Mouse (Mus musculus): ENCODE data around the gene Stx1b. TPM values are rescaled to one million over a fixed set of nuclear protein-coding genes. Genes with fewer than 3 reads are reported as not detected.
A peak's percentile ranks its signal among the peaks of the same experiment; 100 is the strongest.

Gene Stx1b
- polyA plus RNA-seq, 1 experiment: 2.4 TPM

DNA sequence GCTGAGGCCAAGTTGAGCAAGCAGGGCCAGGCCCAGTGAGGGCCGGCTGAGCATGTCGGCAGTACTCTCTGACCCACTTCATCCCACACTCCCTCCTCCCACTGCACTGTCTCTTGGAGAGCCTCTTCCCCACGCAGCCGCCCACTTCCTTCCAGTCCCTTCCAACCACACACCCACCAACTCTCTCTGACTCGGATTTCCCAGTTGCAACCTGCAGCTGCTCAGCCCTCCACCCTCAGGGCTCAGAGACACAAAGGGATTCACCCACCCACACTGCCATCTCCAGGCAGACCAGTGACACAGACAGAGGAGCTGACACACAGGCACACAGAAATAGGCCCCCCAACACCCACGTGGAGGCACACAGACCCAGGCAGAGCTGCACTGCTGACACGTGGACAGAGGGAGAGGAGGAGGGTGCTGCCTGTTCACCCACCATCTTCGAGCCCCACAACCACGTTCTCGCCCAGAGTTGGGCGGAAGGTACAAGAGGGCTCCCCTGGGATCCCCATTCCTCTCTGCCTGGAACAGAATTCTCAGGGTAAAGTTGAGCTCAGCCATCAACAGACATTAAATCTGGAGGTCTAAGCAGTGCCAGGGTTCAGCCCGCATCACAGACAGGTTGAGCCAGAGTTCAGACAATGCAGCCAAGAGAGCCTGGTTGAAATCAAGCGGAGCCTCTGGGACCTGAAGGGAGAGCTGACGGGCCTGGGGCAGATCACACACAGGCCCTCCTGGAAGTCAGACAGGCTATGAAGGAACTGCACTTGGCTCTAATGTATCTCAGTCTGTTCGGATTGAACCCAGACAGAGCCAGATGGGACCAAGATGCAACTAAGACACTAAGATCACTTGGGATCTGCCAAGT is 8.2 kb downstream of the Stx1b start:
- WGBS: 49% methylated on average over 15 of the region's 15 CpGs
- peak; percentile 59 for DNase-seq

GRCm38 (mm10) chr7:127815116-127815665 is 9.2 kb downstream of the Stx1b start:
- TF ChIP-seq CTCF (conservative IDR thresholded peaks at IDR 0.05; ENCODE audit: insufficient read depth, insufficient read length, low read depth, low read length) (no peak), POLR2A (IDR thresholded peaks at IDR 0.05; ENCODE audit: low read depth, low read length) (no peak)
- no peak for DNase-seq
- no peaks in the 10 kb centered on the region for H3K4me1 ChIP-seq (ENCODE audit: control insufficient read depth, insufficient read depth, low read length)
- WGBS: 82% methylated on average over 15 of the region's 15 CpGs
- H3K27me3 ChIP-seq (replicated peaks; ENCODE audit: control insufficient read depth, insufficient read depth, low read length): no peaks in the 10 kb centered on the region
- H3K27ac ChIP-seq (ENCODE audit: insufficient read depth, low read depth, low read length): no peak overlapping the region
- no peaks in the 10 kb centered on the region for H3K36me3 ChIP-seq (ENCODE audit: control insufficient read depth, insufficient read depth, low read length)
- no peak overlapping the region for H3K4me3 ChIP-seq (ENCODE audit: insufficient read depth, low read depth, low read length)

More for the DNA sequence above, 8.2 kb downstream of the Stx1b start:
- H3K27me3 ChIP-seq (replicated peaks; ENCODE audit: control insufficient read depth, insufficient read depth, low read length): no peaks in the 10 kb centered on the region
- TF ChIP-seq CTCF (conservative IDR thresholded peaks at IDR 0.05; ENCODE audit: insufficient read depth, insufficient read length, low read depth, low read length): peak; percentile 57
- no peak for TF ChIP-seq POLR2A (IDR thresholded peaks at IDR 0.05; ENCODE audit: low read depth, low read length)
- no peaks in the 10 kb centered on the region for H3K4me1 ChIP-seq (ENCODE audit: control insufficient read depth, insufficient read depth, low read length)
- no peak overlapping the region for H3K27ac ChIP-seq (ENCODE audit: insufficient read depth, low read depth, low read length)
- no peak overlapping the region for H3K4me3 ChIP-seq (ENCODE audit: insufficient read depth, low read depth, low read length)
- no peaks in the 10 kb centered on the region for H3K36me3 ChIP-seq (ENCODE audit: control insufficient read depth, insufficient read depth, low read length)

- Histone ChIP-seq H3K36me3 (ENCODE audit: control insufficient read depth, insufficient read depth, low read length) (no peaks in the 10 kb centered on the region), H3K27me3 (replicated peaks; ENCODE audit: control insufficient read depth, insufficient read depth, low read length) (no peaks in the 10 kb centered on the region), H3K27ac (ENCODE audit: insufficient read depth, low read depth, low read length) (peak overlapping the region; percentile 33; the same call in 1 of the 2 replicates), H3K4me1 (ENCODE audit: control insufficient read depth, insufficient read depth, low read length) (no peaks in the 10 kb centered on the region), H3K4me3 (ENCODE audit: insufficient read depth, low read depth, low read length) (no peak overlapping the region)
- DNase-seq: peak; percentile 66
- TF ChIP-seq POLR2A (IDR thresholded peaks at IDR 0.05; ENCODE audit: low read depth, low read length): no peak
- no peak for TF ChIP-seq CTCF (conservative IDR thresholded peaks at IDR 0.05; ENCODE audit: insufficient read depth, insufficient read length, low read depth, low read length)
- 61% methylated on average over 19 of the region's 19 CpGs for WGBS
Observed at GRCm38 (mm10) chr7:127814241-127814921, 10.0 kb downstream of the Stx1b start.

DNA sequence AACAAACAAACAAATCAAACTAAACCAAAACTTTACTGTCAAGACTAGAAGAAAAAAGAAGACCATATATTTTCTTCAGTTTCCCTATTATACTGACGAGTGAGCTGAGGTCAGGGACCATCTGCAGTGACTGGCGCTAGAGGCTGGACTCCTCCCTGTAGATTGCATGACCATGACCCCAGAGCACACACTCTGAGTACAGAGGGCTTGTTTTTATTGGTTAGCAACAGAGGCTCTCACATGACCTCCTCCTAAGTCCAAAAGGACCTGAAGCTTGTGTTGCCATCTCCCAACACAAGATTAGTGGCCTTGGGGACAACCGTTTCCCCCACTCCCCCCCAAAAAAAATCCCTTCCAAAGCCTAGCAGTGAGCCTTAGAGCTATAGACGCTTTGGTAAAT is 10.5 kb downstream of the Stx1b start:
- Histone ChIP-seq H3K36me3 (ENCODE audit: control insufficient read depth, insufficient read depth, low read length) (no peaks in the 10 kb centered on the region), H3K27ac (ENCODE audit: insufficient read depth, low read depth, low read length) (peak overlapping the region; percentile 33; the same call in 1 of the 2 replicates), H3K27me3 (replicated peaks; ENCODE audit: control insufficient read depth, insufficient read depth, low read length) (no peaks in the 10 kb centered on the region), H3K4me3 (ENCODE audit: insufficient read depth, low read depth, low read length) (no peak overlapping the region), H3K4me1 (ENCODE audit: control insufficient read depth, insufficient read depth, low read length) (no peaks in the 10 kb centered on the region)
- WGBS: 38% methylated on average over 4 of the region's 4 CpGs
- no peak for TF ChIP-seq CTCF (conservative IDR thresholded peaks at IDR 0.05; ENCODE audit: insufficient read depth, insufficient read length, low read depth, low read length)
- no peak for TF ChIP-seq POLR2A (IDR thresholded peaks at IDR 0.05; ENCODE audit: low read depth, low read length)
- peak; percentile 19 for DNase-seq

- no peak overlapping the region for H3K27ac ChIP-seq (ENCODE audit: insufficient read depth, low read depth, low read length)
Observed at GRCm38 (mm10) chr7:127812292-127812691, 12.1 kb downstream of the Stx1b start.

DNA sequence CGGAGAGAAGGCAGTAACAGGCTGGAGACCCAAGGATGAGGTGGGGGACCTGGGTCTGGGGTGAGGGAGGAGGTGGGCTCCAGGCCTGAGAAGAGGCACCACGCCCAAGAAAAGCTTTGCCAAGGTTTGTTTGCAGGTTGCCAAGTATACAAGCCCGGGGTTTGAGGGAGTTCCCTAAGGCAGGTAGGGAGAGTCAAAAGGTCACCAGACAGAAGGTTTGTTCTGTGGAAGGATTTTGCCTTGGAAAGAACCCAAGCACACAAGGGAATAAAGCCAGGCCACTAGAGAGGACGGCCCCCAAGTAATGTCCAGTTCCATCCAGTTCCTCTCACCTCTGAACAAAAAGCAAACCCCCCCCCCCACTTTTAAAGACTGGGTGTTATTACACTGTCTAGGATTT is 13.1 kb downstream of the Stx1b start:
- 72% methylated on average over 4 of the region's 4 CpGs for WGBS
- TF ChIP-seq CTCF (conservative IDR thresholded peaks at IDR 0.05; ENCODE audit: insufficient read depth, insufficient read length, low read depth, low read length): no peak
- no peak for TF ChIP-seq POLR2A (IDR thresholded peaks at IDR 0.05; ENCODE audit: low read depth, low read length)

More at GRCm38 (mm10) chr7:127812292-127812691, 12.1 kb downstream of the Stx1b start:
- no peaks in the 10 kb centered on the region for H3K36me3 ChIP-seq (ENCODE audit: control insufficient read depth, insufficient read depth, low read length)
- TF ChIP-seq POLR2A (IDR thresholded peaks at IDR 0.05; ENCODE audit: low read depth, low read length) (no peak), CTCF (conservative IDR thresholded peaks at IDR 0.05; ENCODE audit: insufficient read depth, insufficient read length, low read depth, low read length) (no peak)
- H3K4me3 ChIP-seq (ENCODE audit: insufficient read depth, low read depth, low read length): no peak overlapping the region
- H3K4me1 ChIP-seq (ENCODE audit: control insufficient read depth, insufficient read depth, low read length): no peaks in the 10 kb centered on the region
- no peak for DNase-seq
- no peaks in the 10 kb centered on the region for H3K27me3 ChIP-seq (replicated peaks; ENCODE audit: control insufficient read depth, insufficient read depth, low read length)
- WGBS: 91% methylated on average over 3 of the region's 3 CpGs

DNA sequence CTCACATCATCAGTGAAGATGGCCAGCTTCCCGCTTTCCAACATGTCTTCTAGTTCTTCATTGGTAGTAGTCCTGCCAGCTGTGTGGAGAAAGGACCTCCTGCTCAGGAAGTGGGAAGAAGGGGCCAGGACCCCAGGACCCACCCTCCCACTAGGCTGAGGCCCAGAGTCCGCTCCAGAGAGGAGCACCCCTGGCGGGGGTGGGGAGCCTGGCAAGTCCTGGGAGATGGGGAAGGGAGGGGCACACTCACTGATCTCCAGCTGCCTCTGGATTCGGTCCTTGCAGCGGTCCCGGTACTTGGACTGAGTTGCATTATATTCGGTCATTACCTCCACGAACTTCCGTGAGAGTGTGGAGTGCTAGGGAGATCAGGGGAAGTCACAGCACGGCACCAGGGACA is 13.7 kb downstream of the Stx1b start:
- no peak for DNase-seq
- no peaks in the 10 kb centered on the region for H3K27me3 ChIP-seq (replicated peaks; ENCODE audit: control insufficient read depth, insufficient read depth, low read length)
- TF ChIP-seq CTCF (conservative IDR thresholded peaks at IDR 0.05; ENCODE audit: insufficient read depth, insufficient read length, low read depth, low read length): no peak
- no peak for TF ChIP-seq POLR2A (IDR thresholded peaks at IDR 0.05; ENCODE audit: low read depth, low read length)
- no peaks in the 10 kb centered on the region for H3K4me1 ChIP-seq (ENCODE audit: control insufficient read depth, insufficient read depth, low read length)
- H3K27ac ChIP-seq (ENCODE audit: insufficient read depth, low read depth, low read length): no peak overlapping the region
- H3K36me3 ChIP-seq (ENCODE audit: control insufficient read depth, insufficient read depth, low read length): no peaks in the 10 kb centered on the region
- H3K4me3 ChIP-seq (ENCODE audit: insufficient read depth, low read depth, low read length): no peak overlapping the region
- WGBS: 84% methylated on average over 10 of the region's 10 CpGs

More for the DNA sequence above, 13.1 kb downstream of the Stx1b start:
- no peaks in the 10 kb centered on the region for H3K36me3 ChIP-seq (ENCODE audit: control insufficient read depth, insufficient read depth, low read length)
- DNase-seq: no peak
- no peak overlapping the region for H3K4me3 ChIP-seq (ENCODE audit: insufficient read depth, low read depth, low read length)
- no peak overlapping the region for H3K27ac ChIP-seq (ENCODE audit: insufficient read depth, low read depth, low read length)
- no peaks in the 10 kb centered on the region for H3K4me1 ChIP-seq (ENCODE audit: control insufficient read depth, insufficient read depth, low read length)
- no peaks in the 10 kb centered on the region for H3K27me3 ChIP-seq (replicated peaks; ENCODE audit: control insufficient read depth, insufficient read depth, low read length)
